Mouse (Mus musculus): ENCODE results near the gene Spint4.
A peak's percentile ranks its signal among the peaks of the same experiment; 100 is the strongest.
"Not testable (repeated sequence)": the region's sequence is repeated elsewhere in the genome, so short reads cannot be mapped to it uniquely, and the experiment has no call there.

Spint4 gene

GRCm38 (mm10) chr2:164698201-164698600, at the start of gene Spint4:
Gene Spint4 (plus strand): TSS chr2:164698501.
- no peak for DNase-seq

- DNase-seq = peak; percentile 65
Observed at GRCm38 (mm10) chr2:164655858-164656257, 42.4 kb upstream of the Spint4 start, which contains the start of gene Wfdc10. Gene Wfdc10 (plus strand): TSS chr2:164656046.

- DNase-seq = no peak
Observed at GRCm38 (mm10) chr2:164656483-164656882, 41.8 kb upstream of the Spint4 start, which contains the start of gene Wfdc9. Gene Wfdc9 (minus strand): TSS chr2:164656583.

GRCm38 (mm10) chr2:164664851-164665250, 33.5 kb upstream of the Spint4 start:
- DNase-seq = no peak

- DNase-seq = no peak
Observed at GRCm38 (mm10) chr2:164670261-164670660, 28.0 kb upstream of the Spint4 start.

GRCm38 (mm10) chr2:164670938-164671337, 27.4 kb upstream of the Spint4 start:
- no peak for DNase-seq

GRCm38 (mm10) chr2:164673987-164674386, 24.3 kb upstream of the Spint4 start, which contains the start of gene Wfdc11:
Gene Wfdc11 (minus strand): TSS chr2:164674087.
- DNase-seq = no peak

GRCm38 (mm10) chr2:164676103-164676502, 22.2 kb upstream of the Spint4 start:
- no peak for DNase-seq

- no peak for DNase-seq
Observed at GRCm38 (mm10) chr2:164676916-164677685, 21.2 kb upstream of the Spint4 start.

GRCm38 (mm10) chr2:164678848-164679625, 19.3 kb upstream of the Spint4 start:
- DNase-seq = peak; percentile 93

- no peak for DNase-seq
Observed at GRCm38 (mm10) chr2:164679906-164680305, 18.4 kb upstream of the Spint4 start.

GRCm38 (mm10) chr2:164684807-164685206, 13.5 kb upstream of the Spint4 start, which contains the start of gene Wfdc13:
Gene Wfdc13 (plus strand): TSS chr2:164685107.
- DNase-seq = no peak

- no peak for DNase-seq
Observed at GRCm38 (mm10) chr2:164700959-164701358, 2.7 kb downstream of the Spint4 start.

GRCm38 (mm10) chr2:164701761-164702160, 3.5 kb downstream of the Spint4 start:
- DNase-seq = no peak

GRCm38 (mm10) chr2:164704235-164704634, 5.9 kb downstream of the Spint4 start:
- DNase-seq = no peak

- DNase-seq = no peak
Observed at GRCm38 (mm10) chr2:164705328-164705727, 7.0 kb downstream of the Spint4 start.

- no peak for DNase-seq
Observed at GRCm38 (mm10) chr2:164705991-164706390, 7.7 kb downstream of the Spint4 start.

- no peak for DNase-seq
Observed at GRCm38 (mm10) chr2:164715005-164715404, 16.7 kb downstream of the Spint4 start, which contains the start of gene Spint5. Gene Spint5 (plus strand): TSS chr2:164715305.

- not testable (repeated sequence) for DNase-seq
Observed at GRCm38 (mm10) chr2:164716194-164716786, 18.0 kb downstream of the Spint4 start.

- no peak for DNase-seq
Observed at GRCm38 (mm10) chr2:164723276-164723675, 25.0 kb downstream of the Spint4 start.

GRCm38 (mm10) chr2:164725895-164726619, 27.8 kb downstream of the Spint4 start:
- DNase-seq = peak; percentile 75

- DNase-seq = no peak
Observed at GRCm38 (mm10) chr2:164731719-164732118, 33.4 kb downstream of the Spint4 start.
